Mouse (Mus musculus): ENCODE data around the gene C1ql4. TPM values are rescaled to one million over a fixed set of nuclear protein-coding genes. Genes with fewer than 3 reads are reported as not detected.
A peak's percentile ranks its signal among the peaks of the same experiment; 100 is the strongest.

Gene C1ql4
- polyA plus RNA-seq, 1 experiment from 2014 or later: 0.42 TPM

DNA sequence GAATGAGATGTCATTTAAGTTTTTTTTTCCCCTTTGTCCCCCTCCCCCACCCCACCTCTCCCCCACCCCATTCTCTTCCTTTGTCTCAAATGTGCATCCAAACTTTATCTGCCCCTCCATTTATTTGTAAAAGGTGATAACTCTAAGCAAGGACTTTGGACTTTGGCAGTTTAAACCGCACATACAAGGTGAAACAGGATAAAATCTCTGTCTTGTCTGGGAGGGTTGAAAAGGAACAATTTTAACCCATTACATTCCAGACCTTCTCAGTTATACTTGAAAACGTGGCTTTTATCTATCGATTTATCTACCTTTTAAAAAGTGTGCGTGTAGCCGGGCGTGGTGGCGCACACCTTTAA is 27.4 kb upstream of the C1ql4 start:
- H3K4me3 ChIP-seq: no peak overlapping the region
- H3K36me3 ChIP-seq: no peaks in the 10 kb centered on the region
- 81% methylated on average over 7 of the region's 7 CpGs for WGBS
- H3K4me2 ChIP-seq (replicated peaks): no peak overlapping the region
- H3K9me3 ChIP-seq: no peaks in the 10 kb centered on the region
- no peaks in the 10 kb centered on the region for H3K4me1 ChIP-seq
- H3K27me3 ChIP-seq: no peaks in the 10 kb centered on the region
- H3K27ac ChIP-seq: no peak overlapping the region
- no peak for ATAC-seq (ENCODE audit: insufficient number of reproducible peaks, insufficient read depth, low FRiP score, low TSS enrichment)
- no peak overlapping the region for H3K9ac ChIP-seq

DNA sequence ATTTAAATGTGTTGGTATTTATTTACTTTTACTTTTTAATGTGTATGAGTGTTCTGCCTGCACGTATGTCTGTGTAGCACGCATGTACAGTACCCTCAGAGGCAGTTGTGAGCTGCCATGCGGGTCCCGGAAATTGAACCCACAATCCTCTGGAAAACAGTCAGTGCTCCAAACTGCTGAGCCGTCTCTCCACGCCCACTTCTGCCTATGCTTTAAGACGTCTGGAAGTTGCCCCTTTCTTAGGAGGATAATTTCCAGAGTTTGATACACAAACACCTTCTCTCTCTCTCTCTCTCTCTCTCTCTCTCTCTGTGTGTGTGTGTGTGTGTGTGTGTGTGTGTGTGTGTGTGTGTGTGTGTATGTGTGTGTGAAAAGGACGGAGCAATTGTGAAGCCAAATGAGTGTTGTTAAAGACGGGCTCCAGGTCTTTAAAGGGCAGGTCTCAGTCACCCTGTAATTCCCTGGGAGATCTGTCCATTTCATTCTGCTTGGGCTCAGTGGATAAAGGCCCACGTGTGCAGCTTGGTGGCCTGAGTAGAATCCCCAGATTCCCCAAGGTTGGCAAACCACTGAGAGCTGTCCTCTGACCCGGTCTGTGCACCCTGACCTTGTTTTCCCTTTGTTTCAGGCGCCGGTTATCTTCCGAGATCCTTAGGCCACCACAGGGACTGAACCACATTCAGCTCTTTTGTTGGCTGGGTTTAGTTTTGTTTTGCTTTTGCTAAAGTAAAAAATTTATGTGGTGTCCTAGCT is 26.9 kb upstream of the C1ql4 start:
- no peaks in the 10 kb centered on the region for H3K9me3 ChIP-seq
- H3K4me2 ChIP-seq (replicated peaks): no peak overlapping the region
- H3K4me3 ChIP-seq: no peak overlapping the region
- WGBS: 44% methylated on average over 14 of the region's 14 CpGs
- H3K36me3 ChIP-seq: no peaks in the 10 kb centered on the region
- H3K27ac ChIP-seq: no peak overlapping the region
- H3K4me1 ChIP-seq: no peaks in the 10 kb centered on the region
- H3K9ac ChIP-seq: no peak overlapping the region
- no peak for ATAC-seq (ENCODE audit: insufficient number of reproducible peaks, insufficient read depth, low FRiP score, low TSS enrichment)
- no peaks in the 10 kb centered on the region for H3K27me3 ChIP-seq

GRCm38 (mm10) chr15:99113396-99113975 is 25.9 kb upstream of the C1ql4 start:
- Histone ChIP-seq H3K9me3 (no peaks in the 10 kb centered on the region), H3K4me1 (no peaks in the 10 kb centered on the region), H3K27ac (no peak overlapping the region), H3K4me2 (replicated peaks) (no peak overlapping the region; the same call in 1 of the 2 replicates), H3K4me3 (no peak overlapping the region), H3K36me3 (no peaks in the 10 kb centered on the region), H3K27me3 (no peaks in the 10 kb centered on the region), H3K9ac (no peak overlapping the region)
- ATAC-seq (ENCODE audit: insufficient number of reproducible peaks, insufficient read depth, low FRiP score, low TSS enrichment): no peak
- WGBS: 6% methylated on average over 9 of the region's 9 CpGs

DNA sequence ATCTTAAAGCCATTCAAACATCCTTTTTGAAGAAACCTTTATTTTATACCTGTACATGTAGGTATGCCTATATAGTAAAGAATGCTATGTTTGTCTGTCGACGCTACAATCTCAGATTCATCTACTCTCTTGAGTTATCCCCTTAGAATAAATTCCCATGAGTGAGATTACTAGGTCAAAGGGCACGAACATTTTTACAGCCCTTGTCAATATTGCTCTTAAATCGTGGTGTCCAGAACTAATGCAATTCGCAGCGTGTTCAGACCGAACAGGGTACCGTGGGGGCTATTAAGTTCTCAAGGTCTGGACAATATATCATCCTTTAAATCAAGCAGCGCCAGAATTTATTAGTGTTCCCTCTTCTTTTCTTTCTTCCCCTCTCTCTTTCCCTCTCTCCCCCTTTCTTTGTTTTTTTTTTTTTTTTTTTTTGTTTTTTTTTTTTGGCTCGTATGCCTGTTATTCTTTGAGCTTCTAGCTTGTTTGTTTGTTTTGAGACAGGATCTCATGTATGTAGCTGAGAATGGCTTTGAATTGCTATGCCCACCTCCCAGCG is 25.3 kb upstream of the C1ql4 start:
- no peak overlapping the region for H3K4me3 ChIP-seq

GRCm38 (mm10) chr15:99111809-99112208 is 24.2 kb upstream of the C1ql4 start:
- Histone ChIP-seq H3K4me1 (no peaks in the 10 kb centered on the region), H3K9me3 (no peaks in the 10 kb centered on the region), H3K9ac (no peak overlapping the region), H3K27ac (no peak overlapping the region), H3K36me3 (no peaks in the 10 kb centered on the region), H3K27me3 (no peaks in the 10 kb centered on the region), H3K4me2 (replicated peaks) (no peak overlapping the region), H3K4me3 (no peak overlapping the region)
- no peak for ATAC-seq (ENCODE audit: insufficient number of reproducible peaks, insufficient read depth, low FRiP score, low TSS enrichment)
- 49% methylated on average over 4 of the region's 4 CpGs for WGBS

More for the DNA sequence above, 25.3 kb upstream of the C1ql4 start:
- H3K27me3 ChIP-seq: no peaks in the 10 kb centered on the region
- 60% methylated on average over 11 of the region's 11 CpGs for WGBS
- no peaks in the 10 kb centered on the region for H3K36me3 ChIP-seq
- no peak for ATAC-seq (ENCODE audit: insufficient number of reproducible peaks, insufficient read depth, low FRiP score, low TSS enrichment)
- H3K4me1 ChIP-seq: no peaks in the 10 kb centered on the region
- no peak overlapping the region for H3K27ac ChIP-seq
- H3K9me3 ChIP-seq: no peaks in the 10 kb centered on the region
- no peak overlapping the region; the same call in 1 of the 2 replicates for H3K4me2 ChIP-seq (replicated peaks)
- H3K9ac ChIP-seq: no peak overlapping the region

DNA sequence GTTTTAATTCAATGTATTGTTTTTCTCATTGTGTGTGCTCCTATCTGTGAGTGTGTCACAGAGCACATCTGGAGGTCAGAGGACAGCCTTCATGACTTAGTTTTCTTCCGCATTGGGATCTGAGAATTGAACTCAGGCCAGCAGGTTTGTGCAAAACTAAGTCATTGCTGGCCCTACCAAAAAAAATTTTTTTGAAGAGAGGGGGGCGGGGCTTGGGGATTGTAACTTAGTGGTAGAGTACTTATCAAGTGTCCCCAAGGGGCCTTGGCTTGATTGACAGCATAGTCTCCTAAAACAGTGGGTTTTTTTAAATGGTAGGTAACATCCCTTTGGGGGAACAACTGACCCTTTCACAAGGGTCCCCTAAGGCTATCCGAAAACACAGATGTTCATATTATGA is 23.5 kb upstream of the C1ql4 start:
- Histone ChIP-seq H3K4me2 (replicated peaks) (no peak overlapping the region), H3K27me3 (no peaks in the 10 kb centered on the region), H3K36me3 (no peaks in the 10 kb centered on the region), H3K9me3 (no peaks in the 10 kb centered on the region), H3K4me1 (no peaks in the 10 kb centered on the region), H3K4me3 (no peak overlapping the region), H3K27ac (no peak overlapping the region), H3K9ac (no peak overlapping the region)
- ATAC-seq (ENCODE audit: insufficient number of reproducible peaks, insufficient read depth, low FRiP score, low TSS enrichment): no peak
- WGBS: 84% methylated on average over 3 of the region's 3 CpGs

- Histone ChIP-seq H3K9ac (no peak overlapping the region), H3K36me3 (no peaks in the 10 kb centered on the region), H3K4me3 (no peak overlapping the region), H3K27me3 (no peaks in the 10 kb centered on the region), H3K9me3 (no peaks in the 10 kb centered on the region), H3K27ac (no peak overlapping the region), H3K4me2 (replicated peaks) (no peak overlapping the region), H3K4me1 (no peaks in the 10 kb centered on the region)
- 84% methylated on average over 3 of the region's 3 CpGs for WGBS
- ATAC-seq (ENCODE audit: insufficient number of reproducible peaks, insufficient read depth, low FRiP score, low TSS enrichment): no peak
Observed at GRCm38 (mm10) chr15:99107866-99108265, 20.2 kb upstream of the C1ql4 start.

GRCm38 (mm10) chr15:99105238-99105637 is 17.6 kb upstream of the C1ql4 start:
- Histone ChIP-seq H3K4me2 (replicated peaks) (no peak overlapping the region), H3K27me3 (peaks cover 2% of the 10 kb centered on the region), H3K9ac (no peak overlapping the region), H3K9me3 (no peaks in the 10 kb centered on the region), H3K27ac (no peak overlapping the region), H3K4me1 (no peaks in the 10 kb centered on the region), H3K4me3 (no peak overlapping the region), H3K36me3 (no peaks in the 10 kb centered on the region)
- WGBS: 74% methylated on average over 7 of the region's 7 CpGs
- ATAC-seq (ENCODE audit: insufficient number of reproducible peaks, insufficient read depth, low FRiP score, low TSS enrichment): no peak

GRCm38 (mm10) chr15:99099984-99100383 is 12.4 kb upstream of the C1ql4 start:
- H3K9me3 ChIP-seq: no peaks in the 10 kb centered on the region
- no peak overlapping the region for H3K4me3 ChIP-seq
- no peak overlapping the region for H3K4me2 ChIP-seq (replicated peaks)
- no peak overlapping the region for H3K9ac ChIP-seq
- WGBS: 59% methylated on average over 3 of the region's 3 CpGs
- H3K36me3 ChIP-seq: no peaks in the 10 kb centered on the region
- H3K4me1 ChIP-seq: peaks cover 32% of the 10 kb centered on the region
- ATAC-seq (ENCODE audit: insufficient number of reproducible peaks, insufficient read depth, low FRiP score, low TSS enrichment): no peak
- H3K27me3 ChIP-seq: peaks cover 53% of the 10 kb centered on the region
- no peak overlapping the region for H3K27ac ChIP-seq

GRCm38 (mm10) chr15:99099139-99099556 is 11.5 kb upstream of the C1ql4 start:
- H3K27ac ChIP-seq: no peak overlapping the region
- H3K4me3 ChIP-seq: peak overlapping the region; percentile 9; the same call in 1 of the 2 replicates
- H3K36me3 ChIP-seq: no peaks in the 10 kb centered on the region
- H3K27me3 ChIP-seq: peaks cover 60% of the 10 kb centered on the region
- 0 out of 2 replicates have a peak overlapping the region, but pooled peaks have one; percentile 19 for H3K9ac ChIP-seq
- H3K4me1 ChIP-seq: peaks cover 37% of the 10 kb centered on the region
- WGBS: 2% methylated on average over 15 of the region's 15 CpGs
- H3K4me2 ChIP-seq (replicated peaks): peak overlapping the region; percentile 75
- no peak for ATAC-seq (ENCODE audit: insufficient number of reproducible peaks, insufficient read depth, low FRiP score, low TSS enrichment)
- H3K9me3 ChIP-seq: no peaks in the 10 kb centered on the region

GRCm38 (mm10) chr15:99098493-99098861 is 10.9 kb upstream of the C1ql4 start:
- Histone ChIP-seq H3K9ac (no peak overlapping the region), H3K9me3 (no peaks in the 10 kb centered on the region), H3K4me1 (peaks cover 42% of the 10 kb centered on the region), H3K4me2 (replicated peaks) (peak overlapping the region; percentile 75), H3K4me3 (peak overlapping the region; percentile 42), H3K27me3 (peaks cover 66% of the 10 kb centered on the region), H3K27ac (no peak overlapping the region), H3K36me3 (no peaks in the 10 kb centered on the region)
- 1% methylated on average over 9 of the region's 9 CpGs for WGBS
- ATAC-seq (ENCODE audit: insufficient number of reproducible peaks, insufficient read depth, low FRiP score, low TSS enrichment): no peak

DNA sequence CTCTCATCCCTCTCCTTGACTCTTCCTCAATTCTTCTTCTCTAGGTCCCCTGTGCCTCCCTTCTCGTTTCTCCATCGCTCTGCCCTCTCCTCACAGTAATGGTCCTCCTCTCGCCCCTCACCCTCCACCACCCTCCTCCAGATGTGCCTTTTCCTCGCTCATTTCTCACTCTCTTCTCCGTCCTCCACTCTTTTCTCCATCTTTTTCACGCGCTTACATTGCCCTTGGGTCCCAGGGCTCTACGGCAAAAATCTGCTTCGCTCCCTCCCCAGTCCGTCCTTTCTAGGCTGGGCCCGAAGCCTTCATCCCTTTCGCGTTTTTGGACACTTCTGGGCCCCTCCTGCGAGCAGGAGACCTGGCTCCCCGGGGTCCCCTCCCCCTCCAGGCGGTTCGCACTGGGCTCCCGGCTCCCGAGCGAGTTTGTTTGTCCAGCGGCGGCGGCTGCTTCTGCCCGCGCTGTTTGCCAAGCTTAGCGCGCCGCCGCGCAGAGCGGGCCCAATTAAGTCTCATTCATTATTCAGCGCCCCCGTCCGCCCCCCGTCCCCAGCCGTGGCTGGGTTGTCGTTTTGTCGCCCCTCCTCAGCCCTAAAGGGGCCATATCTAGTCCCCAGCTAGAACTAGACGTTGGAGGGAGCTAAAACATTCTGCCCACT is 10.3 kb upstream of the C1ql4 start:
- Histone ChIP-seq H3K4me1 (peaks cover 47% of the 10 kb centered on the region), H3K4me2 (replicated peaks) (peak overlapping the region; percentile 75), H3K9me3 (no peaks in the 10 kb centered on the region), H3K9ac (peak overlapping the region; percentile 40), H3K4me3 (peak overlapping the region; percentile 42), H3K27ac (no peak overlapping the region), H3K27me3 (peaks cover 71% of the 10 kb centered on the region), H3K36me3 (no peaks in the 10 kb centered on the region)
- no peak for ATAC-seq (ENCODE audit: insufficient number of reproducible peaks, insufficient read depth, low FRiP score, low TSS enrichment)
- WGBS: under 1% methylated on average over 39 of the region's 39 CpGs

All from embryonic facial prominence, embryonic 12.5 days (tissue).